Mouse (Mus musculus) 3134 (cell line): ENCODE measurements around the gene Pbx3.

ENCODE experiments used
- DNase-seq: peaks from one replicate; pipeline ENCODE4 v3.0.0-alpha.2; 2011; ENCODE audit warnings: low spot score; ENCODE audit not compliant: insufficient read length; ENCODE audit errors: extremely low read depth

The Pbx3 gene

GRCm38 (mm10) chr2:34148214-34148613 is 224.7 kb downstream of the Pbx3 start:
- DNase-seq: no peak

- no peak for DNase-seq
Measured at GRCm38 (mm10) chr2:34147476-34147875, 225.5 kb downstream of the Pbx3 start.

- no peak for DNase-seq
Measured at GRCm38 (mm10) chr2:34147036-34147435, 225.9 kb downstream of the Pbx3 start.

- DNase-seq: no peak
Measured at GRCm38 (mm10) chr2:34146431-34146830, 226.5 kb downstream of the Pbx3 start.

GRCm38 (mm10) chr2:34139470-34140158 is 233.3 kb downstream of the Pbx3 start:
- no peak for DNase-seq

- DNase-seq: no peak
Measured at GRCm38 (mm10) chr2:34135316-34135715, 237.6 kb downstream of the Pbx3 start.

GRCm38 (mm10) chr2:34132751-34133150 is 240.2 kb downstream of the Pbx3 start:
- DNase-seq: no peak

GRCm38 (mm10) chr2:34129674-34130267 is 243.2 kb downstream of the Pbx3 start:
- no peak for DNase-seq

- no peak for DNase-seq
Measured at GRCm38 (mm10) chr2:34127871-34128270, 245.1 kb downstream of the Pbx3 start.

GRCm38 (mm10) chr2:34123896-34124295 is 249.0 kb downstream of the Pbx3 start:
- DNase-seq: no peak
